Mouse (Mus musculus) kidney, adult 8-10 months (tissue): Measurements from ENCODE around the gene Sarm1.

ENCODE experiments used
- DNase-seq, 2 experiments: peaks; one replicate each; pipeline ENCODE4 v3.0.0; 2022

Sarm1 gene

GRCm38 (mm10) chr11:78463286-78464036 is 34.1 kb downstream of the Sarm1 start:
- DNase-seq, result no peak

GRCm38 (mm10) chr11:78462669-78463068 is 34.9 kb downstream of the Sarm1 start:
- DNase-seq, result no peak

GRCm38 (mm10) chr11:78461894-78462293 is 35.7 kb downstream of the Sarm1 start:
- DNase-seq, result no peak

GRCm38 (mm10) chr11:78458740-78459139 is 38.8 kb downstream of the Sarm1 start:
- DNase-seq, result no peak

GRCm38 (mm10) chr11:78455308-78455707 is 42.2 kb downstream of the Sarm1 start:
- DNase-seq, result peak; percentile 17 to 64

- no peak for DNase-seq
Observed at GRCm38 (mm10) chr11:78454276-78454675, 43.3 kb downstream of the Sarm1 start.

- DNase-seq, result peak; percentile 50 to 77
Observed at GRCm38 (mm10) chr11:78453675-78454074, 43.9 kb downstream of the Sarm1 start.

GRCm38 (mm10) chr11:78450337-78450736 is 47.2 kb downstream of the Sarm1 start:
- no peak for DNase-seq

GRCm38 (mm10) chr11:78448242-78448641 is 49.3 kb downstream of the Sarm1 start:
- no peak for DNase-seq

- no peak for DNase-seq
Observed at GRCm38 (mm10) chr11:78447168-78447567, 50.4 kb downstream of the Sarm1 start.

GRCm38 (mm10) chr11:78443115-78443514 is 54.4 kb downstream of the Sarm1 start:
- no peak for DNase-seq

- DNase-seq, result no peak
Observed at GRCm38 (mm10) chr11:78438399-78438930, 59.1 kb downstream of the Sarm1 start.

- no peak for DNase-seq
Observed at GRCm38 (mm10) chr11:78437182-78437581, 60.4 kb downstream of the Sarm1 start.

GRCm38 (mm10) chr11:78435776-78436349 is 61.7 kb downstream of the Sarm1 start:
- DNase-seq, result peak in 1 of 2 experiments; percentile 50

- DNase-seq, result no peak
Observed at GRCm38 (mm10) chr11:78434052-78434451, 63.5 kb downstream of the Sarm1 start.

GRCm38 (mm10) chr11:78431176-78431575 is 66.4 kb downstream of the Sarm1 start:
- peak; percentile 71 to 79 for DNase-seq

- DNase-seq, result no peak
Observed at GRCm38 (mm10) chr11:78430195-78430878, 67.2 kb downstream of the Sarm1 start.

- no peak for DNase-seq
Observed at GRCm38 (mm10) chr11:78428309-78428708, 69.2 kb downstream of the Sarm1 start.

GRCm38 (mm10) chr11:78427655-78428054 is 69.9 kb downstream of the Sarm1 start:
- DNase-seq, result peak; percentile 71 to 78

GRCm38 (mm10) chr11:78425572-78425971 is 72.0 kb downstream of the Sarm1 start:
- DNase-seq, result no peak

GRCm38 (mm10) chr11:78424352-78424751 is 73.2 kb downstream of the Sarm1 start:
- peak; percentile 67 to 75 for DNase-seq
